Mouse (Mus musculus) spleen, adult 2 months (tissue): ENCODE measurements around the gene Bcl7c. TPM values are rescaled to one million over a fixed set of nuclear protein-coding genes. Genes with fewer than 3 reads are reported as not detected.

Source experiments
- DNase-seq, 2 experiments: peaks; one replicate each; pipeline versions ENCODE4 v3.0.0 to v3.0.0-alpha.2; 2012 to 2021; ENCODE audit warnings: low spot score in 2 of 2, low read depth in 1 of 2
- H3K27ac ChIP-seq: fragments of 200-500 bp; 2 replicates; pipeline ENCODE4 v1.5.1; 2012; ENCODE audit warnings: low read length, inconsistent platforms; ENCODE audit not compliant: insufficient read depth
- H3K27me3 ChIP-seq: fragments of 200-500 bp; 2 replicates; pipeline ENCODE4 v1.6.1; 2012; ENCODE audit warnings: mild to moderate bottlenecking, moderate library complexity, low read length, inconsistent platforms; ENCODE audit not compliant: control insufficient read depth, insufficient read depth
- H3K36me3 ChIP-seq: fragments of 200-500 bp; 2 replicates; pipeline ENCODE4 v1.6.1; 2012; ENCODE audit warnings: mild to moderate bottlenecking, low read length, inconsistent platforms; ENCODE audit not compliant: control insufficient read depth, insufficient read depth
- H3K4me1 ChIP-seq: fragments of 200-500 bp; 2 replicates; pipeline ENCODE4 v1.6.1; 2011; ENCODE audit warnings: inconsistent platforms; ENCODE audit not compliant: control insufficient read depth, insufficient read depth, insufficient read length
- H3K4me3 ChIP-seq: fragments of 200-500 bp; 2 replicates; pipeline ENCODE4 v1.5.1; 2011; ENCODE audit warnings: mild to moderate bottlenecking, inconsistent platforms; ENCODE audit not compliant: insufficient read depth, insufficient read length; ENCODE audit errors: extremely low read depth
- CTCF ChIP-seq: fragments of 200-500 bp; IDR thresholded peaks from 2 replicates; pipeline ENCODE4 v1.5.1; 2011; ENCODE audit warnings: mild to moderate bottlenecking, inconsistent platforms; ENCODE audit not compliant: insufficient read depth, insufficient read length, insufficient replicate concordance; ENCODE audit errors: extremely low read depth
- POLR2A ChIP-seq: fragments of 200-500 bp; IDR thresholded peaks from 2 replicates; pipeline ENCODE4 v1.6.1; 2011; ENCODE audit warnings: low read depth, low read length, inconsistent platforms
- WGBS: fragments of 180-500 bp; shearing (Covaris S2); methylation state at CpG from one replicate; pipeline ENCODE4 v1.1.7; 2018; 5-methylcytosine and 5-hydroxymethylcytosine counted together
- polyA plus RNA-seq: library from polyadenylated mRNA; depleted of rRNA; stranded (reverse); fragments of >200 nt; gene quantifications from 2 replicates; pipeline ENCODE4 v1.2.3, GENCODE M21; 2012; rRNA removed

The Bcl7c gene
- polyA plus RNA-seq, 1 experiment = 17.7 TPM

DNA sequence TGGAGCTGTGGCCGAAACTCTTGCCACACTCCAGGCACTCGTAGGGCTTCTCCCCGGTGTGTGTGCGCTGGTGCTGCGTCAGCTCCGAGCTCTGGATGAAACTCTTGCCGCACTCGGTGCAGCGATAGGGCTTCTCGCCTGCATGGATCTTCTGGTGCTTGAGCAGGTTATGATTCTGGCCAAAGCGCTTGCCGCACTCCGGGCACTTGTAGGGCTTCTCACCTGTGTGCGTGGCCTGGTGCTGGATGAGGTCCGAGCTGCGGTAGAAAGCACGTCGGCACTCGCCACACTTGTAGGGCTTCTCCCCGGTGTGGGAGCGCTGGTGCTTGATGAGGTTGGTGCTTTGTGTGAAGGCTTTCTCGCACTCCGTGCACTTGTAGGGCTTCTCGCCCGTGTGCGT, 97.2 kb downstream of the Bcl7c start:
- peaks cover 11% of the 10 kb centered on the region for H3K36me3 ChIP-seq
- TF ChIP-seq POLR2A = no peak
- no peak for TF ChIP-seq CTCF
- H3K4me1 ChIP-seq = peaks cover 7% of the 10 kb centered on the region
- 97% methylated on average over 26 of the region's 26 CpGs for WGBS
- DNase-seq = no peak
- H3K27ac ChIP-seq = no peak overlapping the region
- H3K27me3 ChIP-seq = 0 out of 2 replicates have a peak, but pooled peaks cover 3% of the 10 kb centered on the region
- no peak overlapping the region for H3K4me3 ChIP-seq

Other genes with a start within 250 kb of the Bcl7c start
- 76.5 and 84.4 TPM in 2 replicates for gene Prr14, start 249.3 kb downstream of the Bcl7c start, polyA plus RNA-seq
- 56.1 and 61.0 TPM in 2 replicates for gene Fbrs, start 229.7 kb downstream of the Bcl7c start, polyA plus RNA-seq
- gene Srcap, start 196.9 kb downstream of the Bcl7c start, polyA plus RNA-seq = 37.7 and 38.5 TPM in 2 replicates
- 12.0 and 14.6 TPM in 2 replicates for gene Gm42715, start 189.3 kb downstream of the Bcl7c start, polyA plus RNA-seq
- gene Tmem265, start 147.5 kb downstream of the Bcl7c start, polyA plus RNA-seq = 4.8 TPM in 2 replicates
- 79.5 and 91.4 TPM in 2 replicates for gene Phkg2, start 135.6 kb downstream of the Bcl7c start, polyA plus RNA-seq
- 1.6 and 2.2 TPM in 2 replicates for gene Ccdc189, start 120.3 kb downstream of the Bcl7c start, polyA plus RNA-seq
- 25.8 and 29.3 TPM in 2 replicates for gene Rnf40, start 120.2 kb downstream of the Bcl7c start, polyA plus RNA-seq
- 4.9 and 5.4 TPM in 2 replicates for gene Zfp629, start 93.1 kb downstream of the Bcl7c start, polyA plus RNA-seq
- 0.91 and 1.4 TPM in 2 replicates for gene Ctf1, start 3.8 kb upstream of the Bcl7c start, polyA plus RNA-seq
- not detected in 2 replicates for gene Ctf2, start 23.2 kb upstream of the Bcl7c start, polyA plus RNA-seq
- 17.4 and 23.6 TPM in 2 replicates for gene Fbxl19, start 35.6 kb upstream of the Bcl7c start, polyA plus RNA-seq
- 50.3 and 62.9 TPM in 2 replicates for gene Orai3, start 60.9 kb upstream of the Bcl7c start, polyA plus RNA-seq
- gene Setd1a, start 67.7 kb upstream of the Bcl7c start, polyA plus RNA-seq = 13.9 and 14.9 TPM in 2 replicates
- gene Gm49388, start 76.7 kb upstream of the Bcl7c start, polyA plus RNA-seq = not detected in 2 replicates
- 22.7 and 23.6 TPM in 2 replicates for gene Hsd3b7, start 91.7 kb upstream of the Bcl7c start, polyA plus RNA-seq
- 54.7 and 66.5 TPM in 2 replicates for gene Stx4a, start 115.4 kb upstream of the Bcl7c start, polyA plus RNA-seq
- gene Stx1b, start 115.6 kb upstream of the Bcl7c start, polyA plus RNA-seq = 1.2 and 1.4 TPM in 2 replicates
- gene Zfp646, start 167.3 kb upstream of the Bcl7c start, polyA plus RNA-seq = 27.2 and 30.7 TPM in 2 replicates
- 8.6 and 10.4 TPM in 2 replicates for gene Zfp668, start 167.9 kb upstream of the Bcl7c start, polyA plus RNA-seq
- 1.4 and 1.7 TPM in 2 replicates for gene Prss53, start 182.0 kb upstream of the Bcl7c start, polyA plus RNA-seq
- gene Gm21974, start 186.5 kb upstream of the Bcl7c start, polyA plus RNA-seq = not detected in 2 replicates
- gene Vkorc1, start 186.7 kb upstream of the Bcl7c start, polyA plus RNA-seq = 46.1 and 61.2 TPM in 2 replicates
- gene Bckdk, start 195.1 kb upstream of the Bcl7c start, polyA plus RNA-seq = 59.9 and 70.8 TPM in 2 replicates
- gene Kat8, start 203.6 kb upstream of the Bcl7c start, polyA plus RNA-seq = 11.3 and 12.2 TPM in 2 replicates
- 3.7 and 4.2 TPM in 2 replicates for gene Prss8, start 221.2 kb upstream of the Bcl7c start, polyA plus RNA-seq
- gene Prss36, start 237.8 kb upstream of the Bcl7c start, polyA plus RNA-seq = 4.4 and 6.0 TPM in 2 replicates